Mouse (Mus musculus) frontal cortex, adult 2 months (tissue): ENCODE data around the gene Ntmt1. TPM values are rescaled to one million over a fixed set of nuclear protein-coding genes. Genes with fewer than 3 reads are reported as not detected.

Source experiments
- DNase-seq, 2 experiments: peaks; one replicate each; pipeline ENCODE4 v3.0.0; 2022; ENCODE audit warnings: low spot score in 1 of 2; ENCODE audit errors: extremely low spot score in 1 of 2
- polyA plus RNA-seq: library from polyadenylated mRNA; depleted of rRNA; stranded (reverse); fragments of >200 nt; gene quantifications from 2 replicates; pipeline ENCODE4 v1.2.3, GENCODE M21; 2012; rRNA removed

Gene Ntmt1
- polyA plus RNA-seq = 40.5 and 48.8 TPM in 2 replicates

DNA sequence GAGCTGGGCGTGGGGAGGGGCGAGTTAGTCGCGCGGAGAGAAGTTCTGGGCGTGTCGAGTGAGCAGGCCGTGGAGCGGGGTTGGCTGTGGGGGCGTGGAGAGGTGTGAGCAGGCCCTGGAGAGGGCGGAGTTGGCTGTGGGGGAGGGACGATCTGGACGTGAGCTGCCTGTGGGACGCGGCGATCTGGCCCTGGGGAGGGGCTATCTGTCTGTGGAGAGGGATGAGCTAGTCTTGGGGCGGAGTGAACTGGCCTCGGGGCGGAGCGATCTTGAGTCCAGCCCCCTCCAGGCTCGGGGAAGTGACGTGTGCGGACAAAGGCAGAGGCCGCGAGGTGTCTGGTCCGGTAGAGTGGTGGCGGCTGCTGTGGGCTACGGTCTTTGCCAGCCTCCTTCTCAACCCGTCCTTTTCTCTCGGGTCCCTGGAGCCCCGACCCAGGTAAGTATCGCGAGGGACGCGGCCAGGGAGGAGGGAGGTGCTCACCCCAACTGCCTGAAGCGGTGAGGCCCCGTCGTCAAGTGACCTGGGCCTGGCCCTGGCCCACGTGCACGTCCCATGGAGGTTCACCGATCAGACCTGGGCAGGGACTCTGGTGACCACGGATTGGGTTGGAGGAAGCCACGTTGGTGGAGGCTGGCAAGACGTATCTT is at the start of gene Ntmt1:
Gene Ntmt1, plus strand, starts transcription at position 179 of the 648 bp plus-strand sequence.
- DNase-seq = peak; percentile 99

- peak in 1 of 2 experiments; percentile 57 for DNase-seq
Measured at GRCm38 (mm10) chr2:30758341-30759087, 49.1 kb upstream of the Ntmt1 start.

DNA sequence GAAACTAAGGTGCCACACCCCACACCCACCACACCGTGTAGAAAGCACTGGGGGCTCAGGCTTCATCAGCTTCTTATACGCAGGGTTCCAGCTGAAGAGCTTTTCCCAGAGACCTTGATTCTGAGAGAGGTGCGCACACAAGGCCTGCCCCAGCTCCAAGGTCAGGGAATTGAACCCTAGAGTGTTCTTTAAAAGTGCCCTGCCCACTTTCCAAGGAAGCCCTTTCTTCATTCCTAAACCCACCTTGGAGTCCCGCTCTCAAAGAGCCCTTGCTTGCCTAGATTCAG is 48.6 kb upstream of the Ntmt1 start:
- no peak for DNase-seq

- no peak for DNase-seq
Measured at GRCm38 (mm10) chr2:30759442-30759841, 48.2 kb upstream of the Ntmt1 start.

DNA sequence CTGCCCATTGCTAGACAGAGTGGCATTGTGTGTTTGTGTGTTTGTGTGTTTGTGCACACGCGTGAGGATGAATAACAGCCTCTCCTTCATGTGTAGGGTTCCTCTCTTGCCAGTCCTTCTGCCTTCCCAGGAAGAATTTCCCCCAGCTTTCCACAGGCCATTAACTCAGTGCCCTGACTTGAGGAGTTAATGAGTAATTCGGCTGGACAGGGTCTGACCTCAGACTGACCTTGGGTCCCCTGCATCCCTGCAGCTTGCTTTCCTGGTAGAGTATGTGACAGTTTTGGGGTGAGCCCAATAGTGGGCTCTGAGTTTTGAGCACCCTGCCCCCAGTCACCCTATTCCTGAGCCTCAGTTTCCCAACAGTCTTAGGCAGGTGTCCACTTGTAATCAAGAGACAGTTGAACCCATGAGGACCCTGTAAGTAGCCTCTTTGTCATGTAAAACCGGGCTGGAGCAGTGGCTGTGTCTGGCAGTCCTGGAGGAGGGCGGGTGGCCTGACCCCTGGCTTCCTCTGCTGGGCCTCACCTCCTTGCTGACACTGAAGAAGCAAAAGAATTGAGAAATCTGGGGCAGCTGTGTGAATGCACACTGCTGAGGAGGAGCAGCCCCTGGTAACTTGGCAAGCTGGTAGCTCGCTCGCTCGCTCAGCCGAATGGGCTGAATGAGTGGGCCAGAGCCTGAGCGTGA is 47.6 kb upstream of the Ntmt1 start:
- DNase-seq = no peak

DNA sequence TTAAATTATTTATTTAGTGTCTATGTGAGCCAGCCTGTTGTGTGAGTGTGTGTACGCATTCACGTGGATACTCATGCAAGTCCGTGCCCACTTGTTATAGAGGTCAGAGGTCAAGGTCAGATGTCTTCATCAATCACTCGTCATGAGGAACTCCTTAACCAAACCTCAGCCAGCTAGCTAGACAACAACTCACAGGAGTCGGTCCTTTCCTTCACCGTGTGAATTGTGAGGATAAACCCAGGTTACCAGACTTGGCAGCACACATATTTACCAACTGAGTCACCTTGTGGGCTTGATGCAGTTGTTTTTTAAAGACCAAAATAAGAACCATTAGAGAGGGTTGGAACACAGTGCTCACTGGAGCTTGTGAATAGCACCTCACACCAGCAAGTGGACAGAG is 46.9 kb upstream of the Ntmt1 start:
- DNase-seq = no peak

DNA sequence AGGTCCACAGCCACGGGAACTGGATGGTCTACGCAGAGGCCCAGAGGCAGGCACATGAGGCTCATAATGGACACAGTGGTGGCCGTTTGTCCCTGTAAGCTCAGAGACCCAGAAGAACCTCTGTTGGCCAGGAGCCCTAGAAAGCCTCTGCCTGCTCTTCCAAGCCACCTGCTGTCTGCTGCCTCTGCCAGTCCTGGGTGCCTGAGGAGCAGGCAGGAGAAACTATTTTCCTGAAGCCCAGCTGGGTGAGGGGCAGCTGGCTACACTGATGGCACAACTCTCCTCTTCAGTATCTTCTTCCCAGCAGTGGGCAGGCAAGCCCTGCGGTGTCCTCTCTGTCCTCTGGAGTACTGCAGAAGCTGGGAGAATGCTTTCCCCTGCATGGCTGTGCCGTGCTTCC is 41.2 kb upstream of the Ntmt1 start:
- DNase-seq = no peak

GRCm38 (mm10) chr2:30767626-30768240 is 39.9 kb upstream of the Ntmt1 start:
- DNase-seq = no peak

DNA sequence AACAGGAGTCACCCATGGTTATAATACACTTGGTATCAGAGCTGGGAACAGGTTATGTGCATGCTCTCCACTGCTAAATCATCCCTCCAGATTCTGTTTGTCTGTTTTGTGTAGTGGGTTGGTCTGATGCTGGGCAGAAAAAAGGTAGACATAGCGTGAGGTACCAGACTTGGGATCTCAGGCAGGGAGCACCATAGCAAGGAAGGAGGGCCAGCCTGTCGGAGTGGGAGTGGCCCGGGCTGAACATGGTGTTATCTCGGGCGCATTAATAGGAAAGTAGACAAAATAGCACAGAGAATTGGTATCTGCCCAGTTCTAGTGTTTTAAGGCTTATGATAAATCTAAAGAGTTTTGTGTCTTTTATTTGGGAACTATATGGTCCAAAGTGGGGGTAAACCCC is 39.1 kb upstream of the Ntmt1 start:
- no peak for DNase-seq

DNA sequence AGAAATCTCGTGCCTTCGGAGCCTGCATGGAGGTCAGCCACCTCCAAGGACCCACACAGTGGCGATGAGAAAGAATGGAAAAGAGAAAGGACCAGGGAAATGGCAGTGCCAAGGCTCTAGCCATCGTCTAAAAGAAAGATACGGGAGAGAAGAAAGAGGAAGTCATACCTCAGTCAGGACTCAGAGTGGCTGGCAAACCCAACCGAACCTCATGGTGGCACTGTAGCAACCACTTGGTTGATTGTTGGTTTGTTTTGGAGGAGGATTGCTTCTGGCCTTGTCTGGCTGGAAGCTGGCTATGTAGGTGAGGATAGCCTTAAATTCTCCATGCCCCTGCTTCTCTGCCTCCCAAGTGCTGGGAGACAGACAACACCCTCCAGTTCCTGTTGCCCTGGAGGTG is 38.4 kb upstream of the Ntmt1 start:
- DNase-seq = no peak

- DNase-seq = no peak
Measured at GRCm38 (mm10) chr2:30771368-30771805, 36.2 kb upstream of the Ntmt1 start.

DNA sequence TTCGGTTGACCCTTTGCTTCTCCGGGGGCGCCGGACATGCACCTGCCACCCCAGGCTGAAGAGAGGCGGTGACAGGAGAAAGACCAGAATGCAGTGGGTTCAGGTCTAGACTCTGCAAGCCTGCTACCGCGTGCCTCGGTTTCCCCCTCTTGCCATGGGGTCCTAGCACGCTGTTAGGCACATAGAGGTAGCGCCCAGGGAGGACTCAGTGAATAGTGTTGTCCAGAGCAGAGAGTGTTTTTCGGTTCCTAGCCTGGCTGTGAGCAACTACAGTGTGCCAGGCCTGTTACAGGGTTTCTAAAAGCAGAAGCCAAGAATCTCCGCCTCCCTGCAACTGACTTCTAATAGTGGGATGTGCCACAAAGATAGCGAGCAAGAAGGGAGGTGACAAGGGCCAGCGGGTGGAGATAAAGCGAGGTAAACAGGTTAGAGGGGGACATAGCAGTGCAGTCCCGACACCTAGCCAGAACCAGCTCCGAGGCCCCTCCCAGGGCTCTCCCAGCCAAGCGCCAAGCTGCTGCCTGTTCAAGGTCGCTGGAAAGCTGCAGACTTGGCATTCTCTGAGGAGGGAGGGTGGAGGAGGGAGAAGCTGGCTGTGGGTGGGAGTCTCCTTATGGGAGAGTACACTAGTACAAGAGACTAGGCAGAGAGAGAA is 35.7 kb upstream of the Ntmt1 start:
- peak; percentile 61 to 83 for DNase-seq

DNA sequence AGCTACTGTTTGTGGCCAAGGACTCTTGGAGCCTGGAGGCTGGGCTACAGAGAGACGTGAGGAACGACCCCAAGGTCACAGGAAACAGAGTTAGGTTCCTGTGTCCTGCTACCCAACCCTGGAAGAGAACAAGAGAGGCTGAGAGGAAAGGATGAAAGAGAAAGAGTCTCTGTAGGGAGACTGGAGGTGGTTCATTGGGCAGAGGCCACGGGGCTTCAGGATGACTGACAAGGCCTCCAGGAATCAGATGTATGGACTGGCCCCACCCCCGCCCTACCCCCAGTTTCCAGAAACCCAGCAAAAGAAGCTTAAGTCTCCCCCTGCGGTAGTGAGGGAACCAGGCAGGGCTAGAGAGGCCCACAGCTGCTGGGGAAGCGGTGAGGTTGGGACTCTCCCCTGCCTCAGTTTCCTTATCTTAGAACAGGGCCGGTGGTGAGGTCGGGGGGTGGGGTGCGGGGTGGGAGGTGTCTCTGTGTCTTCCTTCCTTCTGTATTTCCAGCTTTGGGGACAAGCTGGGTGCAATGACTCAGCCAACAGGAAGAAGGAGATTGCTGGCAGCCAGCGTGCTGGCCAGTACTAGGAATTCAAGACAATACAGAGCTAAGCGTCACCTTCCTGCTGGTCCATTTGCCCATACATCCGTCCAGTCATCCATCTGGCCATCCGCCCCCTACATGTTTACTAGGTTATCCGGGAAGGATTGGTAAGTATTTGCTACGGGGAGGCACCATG is 34.9 kb upstream of the Ntmt1 start:
- DNase-seq = no peak

- no peak for DNase-seq
Measured at GRCm38 (mm10) chr2:30773313-30774005, 34.2 kb upstream of the Ntmt1 start.

DNA sequence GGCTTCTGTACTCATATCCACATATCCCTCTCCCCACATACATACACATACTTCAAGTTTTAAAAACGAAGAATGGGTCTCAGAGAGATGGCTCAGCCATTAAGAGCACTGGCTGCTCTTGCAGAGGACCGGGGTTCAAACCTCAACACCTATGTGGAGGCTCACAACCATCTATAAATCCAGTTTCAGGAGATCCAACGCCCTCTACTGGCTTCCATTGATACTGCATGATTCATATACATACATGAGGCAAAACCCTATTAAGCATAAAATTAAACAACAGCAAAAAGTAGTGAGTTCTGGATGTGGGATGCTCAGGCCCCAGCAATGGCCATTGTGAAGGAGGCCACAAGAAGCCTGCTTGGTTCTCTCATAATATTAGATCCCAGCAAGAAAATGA is 31.7 kb upstream of the Ntmt1 start:
- DNase-seq = no peak

- DNase-seq = no peak
Measured at GRCm38 (mm10) chr2:30777266-30777665, 30.4 kb upstream of the Ntmt1 start.

DNA sequence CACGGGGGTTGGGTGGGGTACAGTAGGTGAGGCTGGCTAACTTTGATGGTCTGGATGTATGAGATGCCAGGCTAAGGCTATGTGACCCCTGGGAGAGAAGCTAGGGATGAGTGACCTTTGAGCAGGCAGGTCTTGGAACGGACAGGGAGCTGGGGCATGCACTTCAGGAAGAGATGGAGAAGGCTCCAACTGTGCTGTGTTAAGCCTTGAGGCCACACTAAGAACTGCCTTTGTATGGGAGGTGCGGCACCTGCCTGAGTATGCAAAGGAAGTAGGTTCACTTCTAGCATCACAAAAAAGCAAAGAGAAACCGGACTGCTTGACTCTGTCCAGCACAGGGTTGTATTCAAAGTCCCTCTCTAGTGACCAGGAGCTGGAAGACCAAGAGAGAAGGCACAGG is 29.4 kb upstream of the Ntmt1 start:
- no peak for DNase-seq

- no peak for DNase-seq
Measured at GRCm38 (mm10) chr2:30779241-30779640, 28.4 kb upstream of the Ntmt1 start.
